Mouse (Mus musculus) large intestine, adult 2 months (tissue): ENCODE results near the gene Myo10. TPM values are rescaled to one million over a fixed set of nuclear protein-coding genes. Genes with fewer than 3 reads are reported as not detected.

Experiments used
- DNase-seq: peaks from one replicate; pipeline ENCODE4 v3.0.0-alpha.2; 2012; ENCODE audit warnings: low read depth, low spot score
- WGBS: fragments of 180-500 bp; shearing (Covaris S2); methylation state at CpG from one replicate; pipeline ENCODE4 v1.1.7; 2018; 5-methylcytosine and 5-hydroxymethylcytosine counted together
- polyA plus RNA-seq: library from polyadenylated mRNA; depleted of rRNA; stranded (reverse); fragments of >200 nt; gene quantifications from 2 replicates; pipeline ENCODE4 v1.2.3, GENCODE M21; 2012; rRNA removed

Gene Myo10
- polyA plus RNA-seq, 1 experiment, result 13.8 TPM

DNA sequence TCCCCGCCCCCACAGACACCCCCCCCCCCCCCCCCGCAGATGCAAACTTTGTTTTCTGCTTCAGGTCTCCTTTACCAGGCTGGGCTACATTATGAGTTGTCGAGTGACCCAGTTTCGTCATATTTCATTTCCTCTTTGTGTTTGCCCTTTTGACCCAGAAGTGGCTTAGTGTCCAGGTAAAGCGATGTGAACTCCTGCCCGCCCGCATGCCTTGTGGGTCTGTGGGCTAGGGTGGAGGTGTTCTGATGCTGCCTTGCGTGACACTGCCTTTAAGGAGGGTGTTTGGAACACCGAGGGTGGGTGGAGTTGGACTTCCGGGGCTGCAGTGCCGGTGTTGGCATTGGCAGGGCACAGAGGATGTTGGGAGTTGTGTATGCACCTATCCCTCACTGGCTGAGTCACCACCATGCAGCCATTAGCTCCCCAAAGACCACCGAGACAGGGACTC is 236.3 kb downstream of the Myo10 start:
- 36% methylated on average over 12 of the region's 12 CpGs for WGBS
- DNase-seq, result no peak

DNA sequence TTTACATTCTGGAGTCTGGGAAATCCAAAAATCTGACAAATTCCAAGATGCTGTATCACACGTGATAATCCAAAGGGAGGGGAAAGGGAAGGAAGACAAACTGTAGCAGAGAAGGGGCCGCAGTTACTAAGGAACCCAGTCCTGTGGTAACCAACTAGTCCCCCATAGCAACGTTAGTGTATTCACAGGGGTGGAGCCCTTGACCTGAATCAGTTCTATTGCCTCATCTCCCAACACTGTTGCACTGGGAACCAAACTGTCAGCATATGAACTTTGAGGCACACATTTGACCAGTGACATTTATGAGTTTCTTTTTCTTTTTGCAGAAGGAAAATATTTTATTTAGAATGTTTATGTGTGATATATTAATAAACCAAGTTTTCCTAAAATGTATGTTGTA is 237.1 kb downstream of the Myo10 start:
- DNase-seq, result no peak
- 43% methylated on average over 3 of the region's 3 CpGs for WGBS

DNA sequence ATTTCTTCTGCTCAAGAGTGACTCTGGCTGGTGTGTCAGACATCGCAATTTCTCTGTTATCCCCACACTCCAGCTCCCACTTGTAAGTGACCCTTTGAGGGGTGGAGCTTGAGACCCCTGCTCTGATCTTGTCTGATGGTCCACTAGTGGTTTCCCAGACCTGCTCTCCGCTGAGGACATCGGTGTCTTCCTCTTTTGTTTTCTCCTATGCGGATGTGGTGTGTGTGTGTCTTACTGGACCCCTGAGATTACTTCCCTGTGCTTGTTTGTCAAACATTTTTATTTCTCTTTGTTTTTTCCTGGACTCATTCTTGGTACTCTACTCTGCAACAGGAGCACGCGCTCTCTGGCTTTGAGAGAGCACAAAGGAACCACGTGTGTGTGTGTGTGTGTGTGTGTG is 239.6 kb downstream of the Myo10 start:
- DNase-seq, result no peak
- WGBS, result 75% methylated on average over 7 of the region's 7 CpGs

Other genes with a start within 250 kb of the Myo10 start
- 3.4 and 4.4 TPM in 2 replicates for gene Basp1, start 208.8 kb upstream of the Myo10 start, polyA plus RNA-seq
- gene Retreg1, start 220.7 kb downstream of the Myo10 start, polyA plus RNA-seq, result 4.1 and 5.0 TPM in 2 replicates